Mouse (Mus musculus) intestine, embryonic 16.5 days (tissue): ENCODE results near the gene AC161166.1. TPM values are rescaled to one million over a fixed set of nuclear protein-coding genes. Genes with fewer than 3 reads are reported as not detected.
A peak's percentile ranks its signal among the peaks of the same experiment; 100 is the strongest.

Source experiments
- ATAC-seq: fragments of 200-750 bp; cut with Nextera tagmentation; 2 replicates; pipeline ENCODE4 v1.8.0; 2017; ENCODE audit warnings: moderate TSS enrichment, moderate library complexity
- H3K27ac ChIP-seq: fragments of 300-500 bp; sonication (generic); 2 replicates; pipeline ENCODE4 v1.5.1; 2014; ENCODE audit warnings: mild to moderate bottlenecking, low read length
- H3K27me3 ChIP-seq: fragments of 300-500 bp; sonication (generic); replicated peaks from 2 replicates; pipeline ENCODE4 v1.6.1; 2014; ENCODE audit warnings: low read length, control low read depth, mixed read lengths; ENCODE audit not compliant: control insufficient read depth, insufficient read depth
- H3K36me3 ChIP-seq: fragments of 300-500 bp; sonication (generic); 2 replicates; pipeline ENCODE4 v1.6.1; 2014; ENCODE audit warnings: low read length, control low read depth; ENCODE audit not compliant: control insufficient read depth, insufficient read depth
- H3K4me1 ChIP-seq: fragments of 300-500 bp; sonication (generic); 2 replicates; pipeline ENCODE4 v1.6.1; 2014; ENCODE audit warnings: low read length, control low read depth, mixed read lengths; ENCODE audit not compliant: control insufficient read depth, insufficient read depth
- H3K4me2 ChIP-seq: fragments of 300-500 bp; sonication (generic); 2 replicates; pipeline ENCODE4 v1.6.1; 2014; ENCODE audit warnings: low read depth, low read length, control low read depth
- H3K4me3 ChIP-seq: fragments of 300-500 bp; sonication (generic); 2 replicates; pipeline ENCODE4 v1.5.1; 2014; ENCODE audit warnings: mild to moderate bottlenecking, low read length
- H3K9ac ChIP-seq: fragments of 300-500 bp; sonication (generic); 2 replicates; pipeline ENCODE4 v1.6.1; 2014; ENCODE audit warnings: low read depth, low read length
- H3K9me3 ChIP-seq: fragments of 300-500 bp; sonication (generic); 2 replicates; pipeline ENCODE4 v1.6.1; 2016; ENCODE audit warnings: low read length, control low read depth; ENCODE audit not compliant: control insufficient read depth
- WGBS: fragments of 180-500 bp; shearing (Covaris S2); extraction: QIAGEN DNeasy Blood & Tissue Kit; methylation state at CpG from one replicate; pipeline ENCODE4 v1.1.7; 2014; 5-methylcytosine and 5-hydroxymethylcytosine counted together
- polyA plus RNA-seq: library from polyadenylated mRNA; unstranded; fragments of >200 nt; fragmentation: Nextera tagmentation; extraction: Ambion mirVana; gene quantifications from 2 replicates; pipeline ENCODE4 v1.2.1, GENCODE M21; 2015

AC161166.1 gene
- polyA plus RNA-seq, 1 experiment from 2014 or later: 0.20 TPM

DNA sequence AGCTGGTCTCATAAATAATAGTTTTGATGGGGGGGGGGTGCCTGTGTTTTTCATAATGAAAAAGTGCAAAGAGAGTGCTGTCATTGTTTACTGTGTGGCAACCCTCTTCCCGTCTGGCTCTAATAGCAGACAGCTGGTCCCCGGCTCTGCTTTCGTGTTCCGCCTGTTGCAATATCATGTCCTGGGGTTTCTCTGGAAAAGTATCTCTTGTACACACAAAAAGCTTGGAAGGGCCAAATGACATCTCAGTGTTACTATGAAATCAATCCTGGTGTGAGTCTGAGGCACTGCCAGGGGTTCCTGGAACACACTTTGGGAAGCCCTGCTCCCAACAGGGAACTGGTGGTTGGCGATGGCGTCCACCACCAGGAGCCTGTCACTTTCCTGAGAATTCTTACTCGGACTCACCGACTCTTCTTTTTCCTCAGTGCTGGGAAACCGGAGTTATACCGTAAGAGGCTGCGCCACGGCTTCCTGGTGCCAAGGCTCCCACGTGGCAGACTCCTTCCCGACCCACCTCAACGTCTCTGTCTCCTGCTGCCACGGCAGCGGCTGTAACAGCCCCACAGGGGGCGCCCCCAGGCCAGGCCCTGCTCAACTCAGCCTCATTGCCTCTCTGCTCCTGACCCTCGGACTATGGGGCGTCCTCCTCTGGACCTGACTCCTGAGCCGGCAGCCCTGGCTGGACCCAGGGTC, 37.3 kb downstream of the AC161166.1 start:
- Histone ChIP-seq H3K4me1 (0 out of 2 replicates have a peak, but pooled peaks cover 3% of the 10 kb centered on the region), H3K4me2 (no peak overlapping the region), H3K27me3 (no peaks in the 10 kb centered on the region), H3K9ac (no peak overlapping the region), H3K27ac (no peak overlapping the region), H3K4me3 (no peak overlapping the region), H3K36me3 (0 out of 2 replicates have a peak, but pooled peaks cover 3% of the 10 kb centered on the region), H3K9me3 (peaks cover 10% of the 10 kb centered on the region)
- 42% methylated on average over 21 of the region's 21 CpGs for WGBS
- ATAC-seq: no peak

- H3K36me3 ChIP-seq: peaks cover 7% of the 10 kb centered on the region
- no peak overlapping the region for H3K4me2 ChIP-seq
- no peak overlapping the region for H3K27ac ChIP-seq
- peak; percentile 36 for ATAC-seq
- H3K9ac ChIP-seq: no peak overlapping the region
- H3K9me3 ChIP-seq: peaks cover 14% of the 10 kb centered on the region
- H3K4me3 ChIP-seq: no peak overlapping the region
- 0 out of 2 replicates have a peak, but pooled peaks cover 3% of the 10 kb centered on the region for H3K4me1 ChIP-seq
- H3K27me3 ChIP-seq: no peaks in the 10 kb centered on the region
- 48% methylated on average over 10 of the region's 10 CpGs for WGBS
Observed at GRCm38 (mm10) chr7:24473913-24474529, 38.2 kb downstream of the AC161166.1 start.

- H3K9me3 ChIP-seq: peaks cover 15% of the 10 kb centered on the region
- WGBS: 80% methylated on average over 7 of the region's 7 CpGs
- H3K4me1 ChIP-seq: 0 out of 2 replicates have a peak, but pooled peaks cover 3% of the 10 kb centered on the region
- no peak overlapping the region for H3K27ac ChIP-seq
- H3K27me3 ChIP-seq: no peaks in the 10 kb centered on the region
- no peak overlapping the region for H3K9ac ChIP-seq
- H3K4me3 ChIP-seq: no peak overlapping the region
- no peak for ATAC-seq
- H3K4me2 ChIP-seq: no peak overlapping the region
- peaks cover 8% of the 10 kb centered on the region for H3K36me3 ChIP-seq
Observed at GRCm38 (mm10) chr7:24472937-24473336, 39.3 kb downstream of the AC161166.1 start.

DNA sequence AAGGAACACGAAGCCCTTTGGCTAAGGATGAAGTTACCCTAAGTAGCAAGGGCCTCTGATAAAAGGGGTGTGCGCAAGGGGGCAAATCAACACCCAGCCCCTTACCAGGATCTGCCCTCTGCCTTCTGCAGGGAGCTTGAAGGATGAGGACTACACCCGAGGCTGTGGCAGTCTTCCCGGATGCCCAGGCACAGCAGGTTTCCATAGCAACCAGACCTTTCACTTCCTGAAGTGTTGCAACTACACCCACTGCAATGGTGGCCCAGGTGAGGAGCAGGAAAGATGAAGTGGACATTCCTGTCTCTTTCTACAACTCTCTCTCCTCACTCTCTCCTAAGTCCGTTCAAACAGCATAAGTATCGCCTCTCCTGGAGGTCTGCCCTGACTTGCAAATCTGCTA, 39.8 kb downstream of the AC161166.1 start:
- H3K9me3 ChIP-seq: peaks cover 10% of the 10 kb centered on the region
- H3K4me2 ChIP-seq: no peak overlapping the region
- peaks cover 8% of the 10 kb centered on the region for H3K36me3 ChIP-seq
- H3K27me3 ChIP-seq: no peaks in the 10 kb centered on the region
- no peak overlapping the region for H3K9ac ChIP-seq
- no peak overlapping the region for H3K27ac ChIP-seq
- no peak overlapping the region for H3K4me3 ChIP-seq
- 0 out of 2 replicates have a peak, but pooled peaks cover 3% of the 10 kb centered on the region for H3K4me1 ChIP-seq
- WGBS: 81% methylated on average over 6 of the region's 6 CpGs
- ATAC-seq: no peak

- H3K9ac ChIP-seq: no peak overlapping the region
- no peak overlapping the region for H3K27ac ChIP-seq
- 0 out of 2 replicates have a peak, but pooled peaks cover 2% of the 10 kb centered on the region for H3K4me1 ChIP-seq
- H3K9me3 ChIP-seq: peaks cover 9% of the 10 kb centered on the region
- WGBS: 93% methylated on average over 7 of the region's 7 CpGs
- H3K27me3 ChIP-seq: no peaks in the 10 kb centered on the region
- H3K4me2 ChIP-seq: no peak overlapping the region
- H3K36me3 ChIP-seq: peaks cover 8% of the 10 kb centered on the region
- no peak for ATAC-seq
- no peak overlapping the region for H3K4me3 ChIP-seq
Observed at GRCm38 (mm10) chr7:24470356-24470755, 41.9 kb downstream of the AC161166.1 start.

DNA sequence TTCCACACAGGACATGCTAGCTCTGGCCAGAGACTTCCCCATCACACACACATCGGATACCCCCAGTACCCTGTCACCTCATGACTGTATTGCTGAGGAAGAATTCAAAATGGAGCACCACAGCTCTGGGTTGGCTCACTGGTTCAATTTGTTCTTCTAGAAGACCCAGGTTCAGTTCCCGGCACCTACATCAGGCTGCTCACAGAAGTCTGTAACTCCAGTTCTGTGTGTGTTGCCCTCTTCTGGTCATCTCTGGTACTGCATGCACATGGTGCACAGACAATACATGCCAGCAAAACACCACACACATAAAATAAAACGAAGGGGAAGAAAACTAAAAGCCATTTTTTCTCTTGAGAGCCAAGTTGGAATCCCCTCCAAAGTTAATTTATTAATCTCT, 43.1 kb downstream of the AC161166.1 start:
- WGBS: 86% methylated on average over 3 of the region's 3 CpGs
- H3K27ac ChIP-seq: no peak overlapping the region
- H3K4me2 ChIP-seq: no peak overlapping the region
- H3K4me3 ChIP-seq: no peak overlapping the region
- H3K27me3 ChIP-seq: no peaks in the 10 kb centered on the region
- H3K4me1 ChIP-seq: no peaks in the 10 kb centered on the region
- peaks cover 9% of the 10 kb centered on the region for H3K9me3 ChIP-seq
- no peak overlapping the region for H3K9ac ChIP-seq
- H3K36me3 ChIP-seq: peaks cover 8% of the 10 kb centered on the region
- ATAC-seq: no peak

DNA sequence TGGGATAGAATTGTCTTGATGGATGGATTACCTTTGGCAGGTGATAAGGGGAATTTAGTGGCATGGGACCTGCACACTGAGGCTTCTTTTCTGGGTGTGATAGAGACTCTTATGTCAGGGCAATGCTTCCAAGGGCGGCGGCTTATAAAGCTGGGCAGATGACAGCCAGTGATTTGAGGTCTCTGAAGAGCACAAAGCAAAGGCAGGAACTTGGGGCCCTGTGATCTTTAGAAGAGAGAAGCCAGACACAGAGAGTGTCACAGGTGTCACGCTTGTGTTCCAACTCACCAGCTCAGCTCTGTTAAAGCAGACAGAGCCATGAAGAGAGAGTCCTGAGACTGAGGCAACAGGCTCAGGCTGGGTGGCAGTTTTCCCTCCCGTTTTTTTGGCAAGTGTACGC, 44.4 kb downstream of the AC161166.1 start:
- Histone ChIP-seq H3K4me2 (no peak overlapping the region), H3K27ac (no peak overlapping the region), H3K4me3 (no peak overlapping the region), H3K9me3 (peaks cover 8% of the 10 kb centered on the region), H3K27me3 (no peaks in the 10 kb centered on the region), H3K36me3 (peaks cover 8% of the 10 kb centered on the region), H3K9ac (no peak overlapping the region), H3K4me1 (no peaks in the 10 kb centered on the region; the same call in 1 of the 2 replicates)
- no peak for ATAC-seq
- 80% methylated on average over 5 of the region's 5 CpGs for WGBS

DNA sequence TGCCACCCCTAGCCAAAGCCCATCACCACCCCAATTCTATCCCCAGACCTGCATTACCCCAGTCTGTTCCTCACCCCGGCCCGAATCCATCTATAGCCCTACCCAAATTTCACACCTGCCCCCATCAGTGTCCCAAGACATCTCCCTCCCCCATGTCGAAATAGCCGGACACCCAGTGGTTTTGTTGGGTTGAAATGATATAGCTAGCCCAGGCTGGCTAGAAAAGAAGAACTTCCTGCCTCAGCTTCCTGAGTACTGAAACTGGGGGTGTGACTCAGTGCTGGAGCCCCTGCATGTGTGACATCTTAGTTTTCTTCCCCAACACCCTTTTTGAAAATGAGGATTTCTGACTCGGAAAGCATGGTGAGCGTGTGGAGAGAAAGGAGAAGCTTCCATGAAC, 45.4 kb downstream of the AC161166.1 start:
- Histone ChIP-seq H3K9ac (no peak overlapping the region), H3K27ac (no peak overlapping the region), H3K4me1 (peaks cover 9% of the 10 kb centered on the region), H3K27me3 (no peaks in the 10 kb centered on the region), H3K4me2 (no peak overlapping the region), H3K36me3 (peaks cover 6% of the 10 kb centered on the region), H3K9me3 (peaks cover 5% of the 10 kb centered on the region; the same call in 1 of the 2 replicates), H3K4me3 (no peak overlapping the region)
- 88% methylated on average over 6 of the region's 6 CpGs for WGBS
- no peak for ATAC-seq

- peak; percentile 69 for ATAC-seq
- Histone ChIP-seq H3K4me3 (peak within 1 kb of the TSS; percentile 50), H3K9ac (peak within 1 kb of the TSS; percentile 64), H3K27me3 (no peaks in the 10 kb centered on the region), H3K4me2 (peak within 1 kb of the TSS; percentile 77), H3K9me3 (no peaks in the 10 kb centered on the region), H3K4me1 (peaks cover 34% of the 10 kb centered on the region), H3K36me3 (no peaks in the 10 kb centered on the region), H3K27ac (peak within 1 kb of the TSS; percentile 72)
- WGBS: 2% methylated on average over 27 of the region's 27 CpGs
Observed at GRCm38 (mm10) chr7:24462388-24463319, 49.6 kb downstream of the AC161166.1 start, which contains the start of gene Plaur. TSS of gene Plaur (plus strand) at chr7:24462484.
